Mouse (Mus musculus) CH12.LX (cell line): ENCODE data around the gene Gli2.

Source experiments
- CTCF ChIP-seq, 2 experiments: IDR thresholded peaks in 1 of 2; conservative IDR thresholded peaks in 1 of 2; 2 replicates each; pipeline ENCODE4 v1.5.1; 2011 to 2012; ENCODE audit warnings: low read depth in 2 of 2, low read length in 2 of 2, improper control_type of control experiment in 1 of 2, inconsistent platforms in 1 of 2, mild to moderate bottlenecking in 1 of 2, moderate library complexity in 1 of 2
- EP300 ChIP-seq: IDR thresholded peaks from 2 replicates; pipeline ENCODE4 v1.6.1; 2011; ENCODE audit warnings: low read length, improper control_type of control experiment
- ETS1 ChIP-seq: conservative IDR thresholded peaks from 2 replicates; pipeline ENCODE4 v1.6.1; 2012; ENCODE audit warnings: low read depth, mild to moderate bottlenecking, inconsistent platforms, low read length, improper control_type of control experiment, moderate library complexity
- HCFC1 ChIP-seq: IDR thresholded peaks from 2 replicates; pipeline ENCODE4 v1.6.1; 2012; ENCODE audit warnings: low read depth, mild to moderate bottlenecking, inconsistent platforms, low read length, improper control_type of control experiment
- MAFK ChIP-seq: IDR thresholded peaks from 2 replicates; pipeline ENCODE4 v1.6.1; 2011; ENCODE audit warnings: low read length, improper control_type of control experiment; ENCODE audit not compliant: insufficient replicate concordance
- MEF2A ChIP-seq: IDR thresholded peaks from 2 replicates; pipeline ENCODE4 v1.6.1; 2014; ENCODE audit warnings: low read depth, mild to moderate bottlenecking, inconsistent platforms, low read length, improper control_type of control experiment, borderline replicate concordance
- MXI1 ChIP-seq: IDR thresholded peaks from 2 replicates; pipeline ENCODE4 v1.6.1; 2011; ENCODE audit warnings: mild to moderate bottlenecking, low read depth, low read length, improper control_type of control experiment
- NRF1 ChIP-seq: IDR thresholded peaks from 2 replicates; pipeline ENCODE4 v1.6.1; 2014; ENCODE audit warnings: low read depth, mild to moderate bottlenecking, inconsistent platforms, low read length, improper control_type of control experiment, moderate library complexity
- POLR2A ChIP-seq: IDR thresholded peaks from 2 replicates; pipeline ENCODE4 v1.6.1; 2011; ENCODE audit warnings: low read depth, mild to moderate bottlenecking, improper control_type of control experiment, low read length
- SIN3A ChIP-seq: IDR thresholded peaks from 2 replicates; pipeline ENCODE4 v1.6.1; 2012; ENCODE audit warnings: low read length, improper control_type of control experiment, inconsistent platforms
- SMC3 ChIP-seq: IDR thresholded peaks from 2 replicates; pipeline ENCODE4 v1.6.1; 2011; ENCODE audit warnings: low read depth, low read length, improper control_type of control experiment
- UBTF ChIP-seq: IDR thresholded peaks from 2 replicates; pipeline ENCODE4 v1.6.1; 2012; ENCODE audit warnings: low read depth, mild to moderate bottlenecking, inconsistent platforms, low read length, improper control_type of control experiment, moderate library complexity
- USF2 ChIP-seq: conservative IDR thresholded peaks from 2 replicates; pipeline ENCODE4 v1.6.1; 2011; ENCODE audit warnings: low read depth, low read length, improper control_type of control experiment

- TF ChIP-seq MAFK = no peak
- TF ChIP-seq CTCF (conservative IDR thresholded peaks at IDR 0.05 in 1 of 2, IDR thresholded peaks at IDR 0.05 in 1 of 2; ENCODE audit: low read depth in 2 of 2, low read length in 2 of 2) = no peak
- TF ChIP-seq POLR2A = no peak
- no peak for TF ChIP-seq MXI1
- TF ChIP-seq HCFC1 = no peak
- no peak for TF ChIP-seq UBTF
- TF ChIP-seq USF2 = no peak
- no peak for TF ChIP-seq NRF1
- TF ChIP-seq SMC3 = no peak
- TF ChIP-seq SIN3A = no peak
- no peak for TF ChIP-seq MEF2A
- no peak for TF ChIP-seq EP300
- no peak for TF ChIP-seq ETS1
Measured at GRCm38 (mm10) chr1:119074910-119075309, 21.5 kb upstream of the Gli2 start.
